Mouse (Mus musculus) G1E-ER4 (cell line): ENCODE data around the gene Slc7a5. TPM values are rescaled to one million over a fixed set of nuclear protein-coding genes. Genes with fewer than 3 reads are reported as not detected.

ENCODE experiments used
- GATA1 ChIP-seq: IDR thresholded peaks from one replicate; pipeline ENCODE4 v1.8.0; 2012; ENCODE audit warnings: low read length, inconsistent platforms
- polyA plus RNA-seq: library from polyadenylated mRNA; stranded (reverse); fragments of >175 nt; gene quantifications from 2 replicates; pipeline ENCODE4 v1.2.3, GENCODE M21; 2012

The Slc7a5 gene
- polyA plus RNA-seq, 1 experiment: 68.8 TPM

- TF ChIP-seq GATA1: no peak
These were observed 50.2 kb downstream of the Slc7a5 start for GRCm38 (mm10) chr8:121857331-121857730.

GRCm38 (mm10) chr8:121856071-121856746 lies 51.3 kb downstream of the Slc7a5 start:
- TF ChIP-seq GATA1: no peak

- TF ChIP-seq GATA1: no peak
These were observed 53.9 kb downstream of the Slc7a5 start for GRCm38 (mm10) chr8:121853586-121853985.

GRCm38 (mm10) chr8:121852464-121852863 lies 55.0 kb downstream of the Slc7a5 start:
- TF ChIP-seq GATA1: no peak

DNA sequence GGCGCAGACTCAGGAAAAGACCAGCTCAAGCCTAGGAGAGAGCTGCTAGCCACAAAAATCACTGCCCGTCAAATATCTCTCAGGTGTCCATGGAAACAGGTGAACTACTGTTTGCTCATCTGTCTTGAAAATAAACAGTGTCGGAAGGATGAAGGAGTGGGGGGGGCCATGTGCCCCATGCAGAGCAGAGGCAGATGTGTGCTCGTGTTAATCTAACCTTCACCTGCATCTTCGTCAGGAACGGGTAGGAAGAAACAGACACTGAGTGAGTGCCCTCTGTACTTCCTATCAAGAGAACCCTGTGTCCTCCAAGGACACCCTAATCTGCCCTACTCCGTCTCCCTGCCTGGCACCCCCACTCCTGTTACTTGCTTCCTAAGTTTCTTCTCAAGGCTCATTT lies 55.8 kb downstream of the Slc7a5 start:
- no peak for TF ChIP-seq GATA1

DNA sequence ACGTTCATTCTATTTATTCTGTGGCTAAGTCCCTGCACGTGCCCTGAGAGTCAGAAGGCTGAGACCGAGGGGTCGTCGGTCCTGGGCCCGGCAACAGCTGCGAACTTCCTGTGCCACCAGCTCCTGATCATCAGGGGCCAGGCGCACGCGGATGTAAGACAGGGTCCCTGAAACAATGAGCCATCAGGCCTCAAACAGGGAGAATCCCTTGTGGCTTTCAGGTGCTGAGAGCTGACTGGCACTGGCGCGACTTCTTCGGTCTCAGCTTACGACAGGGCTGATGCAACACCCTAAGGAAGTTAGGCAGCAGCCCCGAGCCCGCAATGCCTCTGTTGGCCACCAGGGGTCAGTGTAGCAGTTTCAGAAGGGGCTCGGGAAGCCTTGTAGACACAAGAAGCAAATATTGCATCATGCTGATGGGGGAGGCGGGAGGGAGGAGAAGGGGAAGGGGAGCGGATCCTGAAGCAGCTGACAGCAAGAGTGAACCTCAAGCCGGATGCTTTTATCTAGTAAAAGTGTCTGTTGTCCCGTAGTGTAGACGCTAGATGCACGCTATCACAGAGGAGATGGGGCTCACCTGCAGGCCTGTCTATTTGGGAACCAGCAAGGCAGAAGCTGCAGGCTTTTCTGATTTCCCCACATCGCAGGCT lies 56.5 kb downstream of the Slc7a5 start:
- TF ChIP-seq GATA1: no peak

- no peak for TF ChIP-seq GATA1
These were observed 57.1 kb downstream of the Slc7a5 start for GRCm38 (mm10) chr8:121850436-121850820.

DNA sequence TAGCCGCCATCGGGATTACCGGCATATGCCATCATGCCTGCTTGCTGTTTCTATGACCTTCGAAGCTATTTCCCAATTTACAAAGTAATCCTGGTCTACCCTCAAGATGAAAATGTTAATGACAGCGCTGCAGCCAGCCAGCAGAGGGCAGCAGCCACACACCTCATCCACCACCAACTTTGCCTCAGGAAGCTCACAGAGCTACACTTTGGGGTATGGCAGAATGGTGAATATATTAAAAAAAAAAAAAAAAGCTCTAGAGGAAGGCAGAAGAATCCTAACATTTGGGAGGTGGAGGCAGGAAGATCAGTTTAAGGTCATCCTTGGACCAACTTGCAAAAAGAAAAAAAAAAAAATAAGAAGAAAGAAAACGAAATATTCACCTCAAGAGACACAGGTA lies 57.5 kb downstream of the Slc7a5 start:
- no peak for TF ChIP-seq GATA1

- TF ChIP-seq GATA1: no peak
These were observed 58.2 kb downstream of the Slc7a5 start for GRCm38 (mm10) chr8:121849303-121849702.

DNA sequence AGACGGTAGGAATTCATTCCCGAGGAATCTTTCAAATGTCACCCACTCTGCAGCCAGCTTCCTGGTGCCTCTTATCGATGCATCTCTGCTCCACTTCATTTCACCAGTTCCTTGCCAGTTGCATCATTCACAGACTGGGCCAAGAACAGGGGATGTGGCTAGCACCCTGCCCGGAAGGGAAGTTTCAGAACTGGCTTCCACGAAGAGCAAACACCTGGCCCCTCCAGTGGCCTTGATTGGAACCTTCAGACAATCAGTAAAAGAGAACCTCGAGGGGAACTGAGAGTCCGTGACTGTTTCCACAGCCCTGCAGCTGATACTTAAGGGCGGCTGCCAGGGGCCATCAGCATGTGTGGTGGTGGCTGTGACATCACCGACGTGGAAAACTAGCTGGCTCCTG lies 59.0 kb downstream of the Slc7a5 start:
- no peak for TF ChIP-seq GATA1

GRCm38 (mm10) chr8:121847987-121848386 lies 59.5 kb downstream of the Slc7a5 start:
- TF ChIP-seq GATA1: no peak

- TF ChIP-seq GATA1: no peak
These were observed 60.2 kb downstream of the Slc7a5 start for GRCm38 (mm10) chr8:121847261-121847822.

- no peak for TF ChIP-seq GATA1
These were observed 60.7 kb downstream of the Slc7a5 start for GRCm38 (mm10) chr8:121846815-121847214.

DNA sequence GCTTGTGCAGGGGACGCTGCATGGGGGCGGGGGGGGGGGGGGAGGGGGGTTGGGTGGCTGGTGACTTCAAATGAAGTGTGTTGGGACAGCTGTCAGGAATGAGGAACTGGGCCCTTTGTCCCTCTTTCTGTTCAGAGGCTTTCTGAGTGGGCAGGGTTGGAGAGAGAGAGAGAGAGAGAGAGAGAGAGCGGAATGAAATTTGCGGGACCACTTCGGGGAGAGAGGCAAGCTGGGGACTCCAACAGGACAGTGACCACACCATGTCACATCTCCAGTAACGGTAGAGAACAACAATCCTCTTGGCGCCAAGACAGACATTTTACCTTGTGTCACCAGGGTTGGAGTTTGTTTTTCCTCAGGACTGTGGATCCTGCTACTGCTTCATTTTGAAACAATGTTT lies 62.7 kb downstream of the Slc7a5 start:
- no peak for TF ChIP-seq GATA1

- no peak for TF ChIP-seq GATA1
These were observed 64.2 kb downstream of the Slc7a5 start for GRCm38 (mm10) chr8:121843184-121843733.

DNA sequence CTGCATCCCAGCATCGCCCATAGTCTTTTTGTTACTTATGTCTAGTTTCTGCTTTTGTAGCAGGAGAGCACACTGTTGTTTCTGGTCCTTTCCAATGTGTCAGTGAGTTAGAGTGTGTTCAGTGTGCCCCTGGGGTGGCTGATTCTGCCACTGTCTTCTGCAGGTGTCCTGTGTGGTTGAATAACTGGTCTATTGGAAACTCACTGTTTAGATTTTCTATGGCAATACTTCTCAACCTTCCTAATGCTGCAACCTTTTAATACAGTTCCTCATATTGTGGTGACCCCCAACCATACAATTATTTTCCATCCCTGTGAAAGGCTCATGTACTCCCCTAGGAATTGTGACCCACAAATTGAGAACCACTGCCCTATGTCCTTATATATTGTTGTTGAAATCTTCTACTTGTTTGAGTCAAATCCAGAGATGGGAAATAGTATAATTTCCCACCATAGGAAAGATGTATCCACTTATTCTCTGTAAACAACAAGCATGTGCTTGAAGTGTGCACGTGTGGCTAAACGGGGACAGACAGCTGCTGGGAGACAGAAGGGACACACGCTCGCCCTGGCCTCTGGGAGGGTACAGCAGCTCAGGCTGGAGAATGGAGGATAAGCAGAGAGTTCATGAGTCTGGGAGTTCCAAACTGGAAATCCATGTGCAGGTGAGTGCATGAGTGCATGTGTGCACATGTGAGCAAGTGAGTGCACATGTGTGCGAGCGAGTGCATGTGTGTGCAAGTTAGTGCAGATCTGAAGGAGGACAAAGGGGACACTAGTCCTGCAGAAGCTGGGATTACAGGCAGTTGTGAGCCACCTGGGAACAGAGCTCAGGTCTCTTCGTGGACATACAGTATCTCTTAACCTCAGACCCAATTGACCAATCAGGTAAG lies 65.2 kb downstream of the Slc7a5 start:
- no peak for TF ChIP-seq GATA1
